Mouse (Mus musculus) myocyte (in vitro differentiated cells): ENCODE data around the gene Krt88.

Source experiments
- MYOD1 ChIP-seq, 3 experiments: IDR thresholded peaks; one replicate each; pipeline ENCODE4 v1.6.1; 2011; ENCODE audit warnings: control low read depth in 2 of 3, low read depth in 2 of 3, mild to moderate bottlenecking in 2 of 3, moderate library complexity in 1 of 3; ENCODE audit not compliant: insufficient read length in 2 of 3, control insufficient read depth in 1 of 3
- MYOG ChIP-seq, 3 experiments: IDR thresholded peaks; one replicate each; pipeline ENCODE4 v1.6.1; 2011; ENCODE audit warnings: control low read depth in 2 of 3, low read depth in 2 of 3, mild to moderate bottlenecking in 2 of 3; ENCODE audit not compliant: insufficient read length in 2 of 3, control insufficient read depth in 1 of 3, insufficient read depth in 1 of 3
- POLR2A ChIP-seq: IDR thresholded peaks from one replicate; pipeline ENCODE4 v1.6.1; 2011; ENCODE audit warnings: low read depth, mild to moderate bottlenecking, control low read depth, moderate library complexity; ENCODE audit not compliant: insufficient read length
- POLR2AphosphoS2 ChIP-seq: IDR thresholded peaks from one replicate; pipeline ENCODE4 v1.6.1; 2011; ENCODE audit warnings: low read depth, control low read depth; ENCODE audit not compliant: insufficient read length
- TCF12 ChIP-seq: IDR thresholded peaks from one replicate; pipeline ENCODE4 v1.6.1; 2011; ENCODE audit warnings: mild to moderate bottlenecking, control low read depth; ENCODE audit not compliant: poor library complexity, insufficient read depth, severe bottlenecking

- TF ChIP-seq MYOD1 (IDR thresholded peaks at IDR 0.05; ENCODE audit: control insufficient read depth in 1 of 3, insufficient read length in 2 of 3, low read depth in 2 of 3) (no peak), POLR2A (no peak), POLR2AphosphoS2 (no peak), MYOG (IDR thresholded peaks at IDR 0.05; ENCODE audit: control insufficient read depth in 1 of 3, insufficient read depth in 1 of 3, insufficient read length in 2 of 3, low read depth in 2 of 3) (no peak), TCF12 (no peak)
These were observed 10.9 kb downstream of the Krt88 start for GRCm38 (mm10) chr15:101458361-101458930.
